Mouse (Mus musculus) intestine, embryonic 14.5 days (tissue): ENCODE measurements around the gene Hoxb1. TPM values are rescaled to one million over a fixed set of nuclear protein-coding genes. Genes with fewer than 3 reads are reported as not detected.
A peak's percentile ranks its signal among the peaks of the same experiment; 100 is the strongest.

Source experiments
- ATAC-seq: fragments of 200-750 bp; cut with Nextera tagmentation; replicated peaks from 2 replicates; pipeline ENCODE4 v1.8.0; 2017; ENCODE audit warnings: low read depth, moderate number of reproducible peaks, moderate TSS enrichment, moderate library complexity; ENCODE audit not compliant: low FRiP score, low TSS enrichment
- DNase-seq: peaks from one replicate; pipeline ENCODE4 v3.0.0-alpha.2; 2018; ENCODE audit warnings: low spot score
- H3K27ac ChIP-seq: fragments of 300-500 bp; sonication (generic); 2 replicates; pipeline ENCODE4 v1.5.1; 2014; ENCODE audit warnings: low read depth, mild to moderate bottlenecking, control low read depth
- H3K27me3 ChIP-seq: fragments of 300-500 bp; sonication (generic); replicated peaks from 2 replicates; pipeline ENCODE4 v1.6.1; 2014; ENCODE audit warnings: low read length, control low read depth; ENCODE audit not compliant: control insufficient read depth, insufficient read depth
- H3K36me3 ChIP-seq: fragments of 300-500 bp; sonication (generic); 2 replicates; pipeline ENCODE4 v1.6.1; 2014; ENCODE audit warnings: low read length, control low read depth; ENCODE audit not compliant: control insufficient read depth, insufficient read depth
- H3K4me1 ChIP-seq: fragments of 300-500 bp; sonication (generic); replicated peaks from 2 replicates; pipeline ENCODE4 v1.6.1; 2014; ENCODE audit warnings: low read length, control low read depth, mixed read lengths; ENCODE audit not compliant: control insufficient read depth, insufficient read depth
- H3K4me2 ChIP-seq: fragments of 300-500 bp; sonication (generic); 2 replicates; pipeline ENCODE4 v1.6.1; 2014; ENCODE audit warnings: low read length
- H3K4me3 ChIP-seq: fragments of 300-500 bp; sonication (generic); 2 replicates; pipeline ENCODE4 v1.5.1; 2014; ENCODE audit warnings: low read depth, low read length, control low read depth, mixed read lengths
- H3K9ac ChIP-seq: fragments of 300-500 bp; sonication (generic); 2 replicates; pipeline ENCODE4 v1.6.1; 2014; ENCODE audit warnings: mild to moderate bottlenecking, low read length
- H3K9me3 ChIP-seq: fragments of 300-500 bp; sonication (generic); 2 replicates; pipeline ENCODE4 v1.6.1; 2016; ENCODE audit warnings: low read length, control low read depth; ENCODE audit not compliant: control insufficient read depth
- WGBS: fragments of 180-500 bp; shearing (Covaris S2); extraction: QIAGEN DNeasy Blood & Tissue Kit; methylation state at CpG from one replicate; pipeline ENCODE4 v1.1.7; 2014; 5-methylcytosine and 5-hydroxymethylcytosine counted together
- polyA plus RNA-seq: library from polyadenylated mRNA; unstranded; fragments of >200 nt; fragmentation: Nextera tagmentation; extraction: Ambion mirVana; gene quantifications from 2 replicates; pipeline ENCODE4 v1.2.1, GENCODE M21; 2014

The Hoxb1 gene
- polyA plus RNA-seq, 1 experiment from 2014 or later = 0.42 TPM

DNA sequence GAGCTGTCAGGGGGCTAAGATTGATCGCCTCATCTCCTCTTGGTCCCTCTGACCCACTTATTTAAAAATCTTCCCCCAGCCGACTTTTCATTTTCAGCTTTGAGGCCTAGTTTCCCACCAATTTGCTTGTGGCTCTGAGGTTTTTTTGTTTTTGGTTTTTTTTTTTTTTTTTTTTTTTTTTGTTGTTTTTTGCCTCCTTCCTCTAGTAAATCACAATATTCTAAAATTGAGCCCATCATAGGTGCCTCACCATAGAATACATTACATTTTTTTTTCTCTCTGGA is 15.3 kb upstream of the Hoxb1 start, which contains the start of gene Hoxb2:
Gene Hoxb2 (plus strand): TSS at position 185 of the 284 bp plus-strand sequence.
- no peaks in the 10 kb centered on the region for H3K27me3 ChIP-seq
- peaks cover 8% of the 10 kb centered on the region; the same call in 1 of the 2 replicates for H3K36me3 ChIP-seq
- peak within 1 kb of the TSS; percentile 87 for H3K9ac ChIP-seq
- H3K9me3 ChIP-seq = no peaks in the 10 kb centered on the region
- H3K4me1 ChIP-seq = peaks cover 56% of the 10 kb centered on the region
- peak; percentile 53 for DNase-seq
- peak within 1 kb of the TSS; percentile 50; the same call in 1 of the 2 replicates for H3K4me3 ChIP-seq
- WGBS = 20% methylated on average over 2 of the region's 2 CpGs
- peak within 1 kb of the TSS; percentile 83 for H3K4me2 ChIP-seq
- peak within 1 kb of the TSS; percentile 99 for H3K27ac ChIP-seq
- no peak for ATAC-seq

GRCm38 (mm10) chr11:96350791-96351190 is 14.8 kb upstream of the Hoxb1 start:
- WGBS = 45% methylated on average over 2 of the region's 2 CpGs
- Histone ChIP-seq H3K36me3 (peaks cover 8% of the 10 kb centered on the region; the same call in 1 of the 2 replicates), H3K27me3 (no peaks in the 10 kb centered on the region), H3K27ac (peak overlapping the region; percentile 99), H3K4me1 (peaks cover 55% of the 10 kb centered on the region), H3K4me3 (no peak overlapping the region), H3K4me2 (peak overlapping the region; percentile 83), H3K9me3 (no peaks in the 10 kb centered on the region), H3K9ac (peak overlapping the region; percentile 87)
- peak; percentile 56 for DNase-seq
- ATAC-seq = no peak

GRCm38 (mm10) chr11:96351312-96351711 is 14.2 kb upstream of the Hoxb1 start:
- DNase-seq (peak; percentile 84), ATAC-seq (0 out of 2 replicates have a peak, but pooled peaks have one; percentile 34)
- WGBS = 10% methylated on average over 11 of the region's 11 CpGs
- Histone ChIP-seq H3K36me3 (peaks cover 8% of the 10 kb centered on the region; the same call in 1 of the 2 replicates), H3K9me3 (no peaks in the 10 kb centered on the region), H3K4me1 (peaks cover 50% of the 10 kb centered on the region), H3K27ac (peak overlapping the region; percentile 99), H3K4me3 (peak overlapping the region; percentile 50), H3K9ac (peak overlapping the region; percentile 87), H3K4me2 (peak overlapping the region; percentile 83), H3K27me3 (no peaks in the 10 kb centered on the region)

- peaks cover 44% of the 10 kb centered on the region for H3K4me1 ChIP-seq
- H3K36me3 ChIP-seq = peaks cover 8% of the 10 kb centered on the region; the same call in 1 of the 2 replicates
- peak overlapping the region; percentile 99 for H3K27ac ChIP-seq
- H3K9me3 ChIP-seq = no peaks in the 10 kb centered on the region
- H3K9ac ChIP-seq = peak overlapping the region; percentile 87
- peak overlapping the region; percentile 83 for H3K4me2 ChIP-seq
- DNase-seq (peak; percentile 86), ATAC-seq (peak; percentile 57)
- no peaks in the 10 kb centered on the region for H3K27me3 ChIP-seq
- H3K4me3 ChIP-seq = peak overlapping the region; percentile 50
- 6% methylated on average over 22 of the region's 22 CpGs for WGBS
Measured at GRCm38 (mm10) chr11:96351831-96352230, 13.7 kb upstream of the Hoxb1 start.

- Histone ChIP-seq H3K4me3 (peak overlapping the region; percentile 50), H3K9ac (peak overlapping the region; percentile 87), H3K9me3 (no peaks in the 10 kb centered on the region), H3K4me1 (peaks cover 38% of the 10 kb centered on the region), H3K36me3 (peaks cover 8% of the 10 kb centered on the region; the same call in 1 of the 2 replicates), H3K4me2 (peak overlapping the region; percentile 83), H3K27ac (peak overlapping the region; percentile 99), H3K27me3 (no peaks in the 10 kb centered on the region)
- DNase-seq (peak; percentile 89), ATAC-seq (no peak)
- under 1% methylated on average over 75 of the region's 75 CpGs for WGBS
Measured at GRCm38 (mm10) chr11:96352691-96353521, 12.6 kb upstream of the Hoxb1 start.

- DNase-seq (no peak), ATAC-seq (no peak)
- Histone ChIP-seq H3K27ac (peak overlapping the region; percentile 99), H3K9me3 (no peaks in the 10 kb centered on the region), H3K9ac (peak overlapping the region; percentile 87), H3K4me2 (peak overlapping the region; percentile 83), H3K27me3 (no peaks in the 10 kb centered on the region), H3K4me1 (peaks cover 32% of the 10 kb centered on the region), H3K4me3 (peak overlapping the region; percentile 50), H3K36me3 (peaks cover 8% of the 10 kb centered on the region; the same call in 1 of the 2 replicates)
- 3% methylated on average over 14 of the region's 14 CpGs for WGBS
Measured at GRCm38 (mm10) chr11:96353522-96353841, 12.1 kb upstream of the Hoxb1 start.

- DNase-seq (peak; percentile 78), ATAC-seq (no peak)
- H3K27me3 ChIP-seq = no peaks in the 10 kb centered on the region
- peak overlapping the region; percentile 99 for H3K27ac ChIP-seq
- H3K4me2 ChIP-seq = peak overlapping the region; percentile 83
- H3K4me3 ChIP-seq = peak overlapping the region; percentile 50
- H3K9me3 ChIP-seq = no peaks in the 10 kb centered on the region
- peaks cover 27% of the 10 kb centered on the region for H3K4me1 ChIP-seq
- peaks cover 8% of the 10 kb centered on the region; the same call in 1 of the 2 replicates for H3K36me3 ChIP-seq
- WGBS = 11% methylated on average over 8 of the region's 8 CpGs
- H3K9ac ChIP-seq = peak overlapping the region; percentile 87
Measured at GRCm38 (mm10) chr11:96353939-96354338, 11.6 kb upstream of the Hoxb1 start.

DNA sequence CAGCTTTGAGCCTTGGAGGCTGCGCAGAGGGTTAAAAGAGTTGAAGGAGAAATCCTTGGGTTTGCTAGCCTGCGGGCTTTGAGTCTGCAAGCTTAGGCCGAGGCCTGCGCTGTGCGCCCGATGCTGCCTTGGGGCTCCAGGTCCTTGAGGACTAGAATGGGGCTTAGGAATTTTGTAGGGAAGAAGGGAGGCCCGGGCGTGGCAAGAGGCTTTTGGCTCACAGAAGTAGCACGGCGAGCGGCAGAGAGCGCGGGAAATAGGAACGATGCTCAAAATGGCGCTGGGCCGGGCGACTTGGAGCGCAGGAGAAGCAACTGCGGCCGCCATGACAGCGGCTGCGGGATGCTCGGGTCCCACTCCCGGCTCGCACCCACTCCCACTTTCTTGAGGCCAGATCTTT is 11.2 kb upstream of the Hoxb1 start:
- peak overlapping the region; percentile 87 for H3K9ac ChIP-seq
- peaks cover 8% of the 10 kb centered on the region; the same call in 1 of the 2 replicates for H3K36me3 ChIP-seq
- no peaks in the 10 kb centered on the region for H3K9me3 ChIP-seq
- peak overlapping the region; percentile 99 for H3K27ac ChIP-seq
- H3K4me2 ChIP-seq = peak overlapping the region; percentile 83
- ATAC-seq (no peak), DNase-seq (peak; percentile 92)
- peaks cover 25% of the 10 kb centered on the region for H3K4me1 ChIP-seq
- H3K27me3 ChIP-seq = no peaks in the 10 kb centered on the region
- H3K4me3 ChIP-seq = peak overlapping the region; percentile 50
- 2% methylated on average over 25 of the region's 25 CpGs for WGBS
